Mouse (Mus musculus): ENCODE results near the gene Nlgn2. TPM values are rescaled to one million over a fixed set of nuclear protein-coding genes. Genes with fewer than 3 reads are reported as not detected.

Nlgn2 gene
- polyA plus RNA-seq, 1 experiment = 10.7 TPM

DNA sequence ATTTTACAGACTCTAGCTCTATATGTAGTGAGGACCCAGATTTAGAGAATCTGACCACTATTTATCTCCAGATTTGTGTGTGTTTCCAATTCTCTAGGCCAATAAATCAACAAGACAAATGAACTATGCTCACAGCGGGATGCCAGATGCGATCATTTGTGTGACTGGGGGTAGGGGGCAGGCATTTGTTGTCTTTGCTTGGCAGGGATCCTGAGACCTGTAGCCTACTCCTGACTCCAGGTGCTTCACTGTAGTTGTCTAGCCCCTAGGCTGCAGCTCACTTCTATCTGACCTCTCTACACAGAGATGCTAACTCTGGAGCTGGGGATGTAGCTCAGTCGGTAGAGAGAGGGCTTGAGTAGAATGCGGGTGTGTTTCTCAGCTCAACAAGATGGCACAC, 55.8 kb downstream of the Nlgn2 start:
- H3K79me3 ChIP-seq (ENCODE audit: low read depth) = no peaks in the 10 kb centered on the region
- TF ChIP-seq MAX (IDR thresholded peaks at IDR 0.05) = no peak
- TF ChIP-seq FOSL1 (IDR thresholded peaks at IDR 0.05; ENCODE audit: insufficient read depth, low read length, poor library complexity, severe bottlenecking) = no peak
- no peak for TF ChIP-seq MYOD1 (IDR thresholded peaks at IDR 0.05; ENCODE audit: control insufficient read depth, insufficient read length, low read depth)
- TF ChIP-seq USF1 (IDR thresholded peaks at IDR 0.05; ENCODE audit: low read depth) = no peak
- TF ChIP-seq CEBPB (IDR thresholded peaks at IDR 0.05; ENCODE audit: low read depth) = no peak
- no peak for TF ChIP-seq MYOG (IDR thresholded peaks at IDR 0.05; ENCODE audit: control insufficient read depth, extremely low read depth, insufficient read length)
- no peak for TF ChIP-seq CTCF (IDR thresholded peaks at IDR 0.05; ENCODE audit: control insufficient read depth, insufficient read depth, insufficient read length)
- H3K79me2 ChIP-seq (ENCODE audit: control insufficient read depth, insufficient read depth) = no peaks in the 10 kb centered on the region
- no peaks in the 10 kb centered on the region for H3K27me3 ChIP-seq (ENCODE audit: control insufficient read depth, insufficient read depth, insufficient read length)
- no peak overlapping the region for H3K4me3 ChIP-seq (ENCODE audit: insufficient read depth, poor library complexity, severe bottlenecking)
- no peak overlapping the region for H3ac ChIP-seq (ENCODE audit: control insufficient read depth, insufficient read length, low read depth)
- peaks cover 20% of the 10 kb centered on the region for H3K36me3 ChIP-seq (ENCODE audit: control insufficient read depth, insufficient read depth)

DNA sequence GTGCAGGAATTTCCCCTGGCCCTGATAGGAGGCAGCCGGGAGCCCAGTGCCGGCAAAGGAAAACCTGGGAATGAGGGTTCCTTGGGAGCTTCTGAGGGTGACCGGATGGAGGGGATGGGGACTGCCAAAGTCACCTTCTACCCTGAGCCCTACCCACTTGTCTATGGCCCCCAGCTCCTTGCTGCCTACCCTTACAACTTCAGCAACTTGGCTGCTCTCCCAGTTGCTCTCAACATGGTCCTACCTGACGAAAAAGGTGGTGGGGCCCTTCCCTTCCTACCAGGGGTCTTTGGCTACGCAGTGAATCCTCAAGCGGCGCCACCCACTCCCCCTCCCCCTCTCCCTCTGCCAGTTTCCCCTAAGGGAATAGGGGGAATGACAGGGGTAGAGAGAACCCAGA, 58.6 kb downstream of the Nlgn2 start:
- Histone ChIP-seq H3K36me3 (ENCODE audit: control insufficient read depth, insufficient read depth) (peaks cover 9% of the 10 kb centered on the region), H3K4me3 (ENCODE audit: insufficient read depth, poor library complexity, severe bottlenecking) (no peak overlapping the region), H3K27me3 (ENCODE audit: control insufficient read depth, insufficient read depth, insufficient read length) (no peaks in the 10 kb centered on the region), H3K79me3 (ENCODE audit: low read depth) (no peaks in the 10 kb centered on the region), H3ac (ENCODE audit: control insufficient read depth, insufficient read length, low read depth) (no peak overlapping the region), H3K79me2 (ENCODE audit: control insufficient read depth, insufficient read depth) (no peaks in the 10 kb centered on the region)
- no peak for TF ChIP-seq MAX (IDR thresholded peaks at IDR 0.05)

DNA sequence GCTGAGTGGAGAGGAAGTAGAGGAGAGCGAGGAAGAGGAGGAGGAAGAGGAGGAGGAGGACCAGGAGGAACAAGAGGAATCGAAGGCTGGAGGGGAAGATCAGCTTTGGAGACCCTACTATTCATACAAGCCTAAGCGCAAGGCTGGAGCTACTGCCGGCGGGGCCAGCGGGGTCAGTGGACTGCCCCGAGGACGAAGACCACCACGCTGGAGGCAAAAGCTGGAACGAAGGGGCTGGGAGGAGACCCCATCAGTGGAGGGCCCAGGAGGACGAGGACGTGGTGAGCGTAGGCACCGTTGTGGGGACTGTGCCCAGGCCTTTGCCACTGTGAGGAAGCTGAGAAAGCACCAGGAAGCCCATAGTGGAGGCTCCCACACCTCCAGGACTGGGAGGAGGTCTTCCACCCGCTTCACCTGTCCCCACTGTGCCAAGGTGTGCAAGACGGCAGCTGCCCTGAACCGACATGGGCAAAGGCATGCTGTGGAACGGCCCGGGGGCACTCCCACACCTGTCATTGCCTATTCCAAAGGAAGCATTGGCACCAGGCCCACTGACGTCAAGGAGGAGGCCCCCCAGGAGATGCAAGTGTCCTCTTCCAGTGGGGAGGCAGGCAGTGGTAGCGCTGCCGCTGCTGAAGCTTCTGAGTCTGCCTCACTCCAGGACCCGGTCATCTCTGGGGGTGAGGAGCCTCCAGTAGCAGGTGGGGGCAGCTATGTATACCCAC, 59.2 kb downstream of the Nlgn2 start:
- Histone ChIP-seq H3K79me2 (ENCODE audit: control insufficient read depth, insufficient read depth) (no peaks in the 10 kb centered on the region), H3ac (ENCODE audit: control insufficient read depth, insufficient read length, low read depth) (no peak overlapping the region), H3K36me3 (ENCODE audit: control insufficient read depth, insufficient read depth) (peaks cover 9% of the 10 kb centered on the region), H3K27me3 (ENCODE audit: control insufficient read depth, insufficient read depth, insufficient read length) (no peaks in the 10 kb centered on the region), H3K4me3 (ENCODE audit: insufficient read depth, poor library complexity, severe bottlenecking) (no peak overlapping the region), H3K79me3 (ENCODE audit: low read depth) (no peaks in the 10 kb centered on the region)
- TF ChIP-seq FOSL1 (IDR thresholded peaks at IDR 0.05; ENCODE audit: insufficient read depth, low read length, poor library complexity, severe bottlenecking) (no peak), USF1 (IDR thresholded peaks at IDR 0.05; ENCODE audit: low read depth) (no peak), MYOD1 (IDR thresholded peaks at IDR 0.05; ENCODE audit: control insufficient read depth, insufficient read length, low read depth) (no peak), CTCF (IDR thresholded peaks at IDR 0.05; ENCODE audit: control insufficient read depth, insufficient read depth, insufficient read length) (no peak), CEBPB (IDR thresholded peaks at IDR 0.05; ENCODE audit: low read depth) (no peak), MYOG (IDR thresholded peaks at IDR 0.05; ENCODE audit: control insufficient read depth, extremely low read depth, insufficient read length) (no peak)

DNA sequence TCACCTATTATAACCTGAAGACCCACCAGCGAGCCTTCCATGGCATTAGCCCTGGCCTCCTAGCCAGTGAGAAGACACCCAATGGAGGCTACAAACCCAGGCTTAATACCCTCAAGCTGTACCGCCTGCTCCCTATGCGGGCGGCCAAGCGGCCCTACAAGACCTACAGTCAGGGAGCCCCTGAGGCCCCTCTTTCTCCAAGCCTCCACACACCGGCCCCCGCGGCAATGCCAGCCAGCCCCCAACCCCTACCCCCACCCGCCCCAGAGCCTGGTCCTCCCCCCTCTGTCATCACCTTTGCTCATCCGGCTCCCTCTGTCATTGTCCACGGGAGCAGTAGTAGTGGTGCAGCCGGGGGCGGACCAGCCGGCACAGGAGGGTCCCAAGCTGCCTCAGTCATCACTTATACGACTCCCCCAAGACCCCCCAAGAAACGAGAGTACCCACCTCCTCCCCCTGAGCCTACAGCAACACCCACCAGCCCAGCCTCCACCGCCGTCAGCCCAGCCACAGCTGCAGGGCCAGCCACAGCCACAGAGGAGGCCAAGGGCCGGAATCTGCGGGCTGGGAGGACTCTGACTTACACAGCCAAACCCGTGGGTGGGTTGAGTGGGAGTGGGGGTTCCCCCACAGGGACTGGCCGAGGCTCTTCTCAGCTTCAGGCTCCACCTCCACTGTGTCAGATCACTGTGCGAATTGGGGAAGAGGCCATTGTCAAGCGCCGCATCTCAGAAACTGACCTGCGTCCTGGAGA, 59.9 kb downstream of the Nlgn2 start:
- peaks cover 5% of the 10 kb centered on the region for H3K36me3 ChIP-seq (ENCODE audit: control insufficient read depth, insufficient read depth)
- TF ChIP-seq MYOD1 (IDR thresholded peaks at IDR 0.05; ENCODE audit: control insufficient read depth, insufficient read length, low read depth) (no peak), CTCF (IDR thresholded peaks at IDR 0.05; ENCODE audit: control insufficient read depth, insufficient read depth, insufficient read length) (no peak), MYOG (IDR thresholded peaks at IDR 0.05; ENCODE audit: control insufficient read depth, extremely low read depth, insufficient read length) (no peak), CEBPB (IDR thresholded peaks at IDR 0.05; ENCODE audit: low read depth) (no peak), FOSL1 (IDR thresholded peaks at IDR 0.05; ENCODE audit: insufficient read depth, low read length, poor library complexity, severe bottlenecking) (no peak), MAX (IDR thresholded peaks at IDR 0.05) (no peak), USF1 (IDR thresholded peaks at IDR 0.05; ENCODE audit: low read depth) (no peak)
- no peak overlapping the region for H3ac ChIP-seq (ENCODE audit: control insufficient read depth, insufficient read length, low read depth)
- no peak overlapping the region for H3K4me3 ChIP-seq (ENCODE audit: insufficient read depth, poor library complexity, severe bottlenecking)
- no peaks in the 10 kb centered on the region for H3K27me3 ChIP-seq (ENCODE audit: control insufficient read depth, insufficient read depth, insufficient read length)
- no peaks in the 10 kb centered on the region for H3K79me2 ChIP-seq (ENCODE audit: control insufficient read depth, insufficient read depth)
- no peaks in the 10 kb centered on the region for H3K79me3 ChIP-seq (ENCODE audit: low read depth)

DNA sequence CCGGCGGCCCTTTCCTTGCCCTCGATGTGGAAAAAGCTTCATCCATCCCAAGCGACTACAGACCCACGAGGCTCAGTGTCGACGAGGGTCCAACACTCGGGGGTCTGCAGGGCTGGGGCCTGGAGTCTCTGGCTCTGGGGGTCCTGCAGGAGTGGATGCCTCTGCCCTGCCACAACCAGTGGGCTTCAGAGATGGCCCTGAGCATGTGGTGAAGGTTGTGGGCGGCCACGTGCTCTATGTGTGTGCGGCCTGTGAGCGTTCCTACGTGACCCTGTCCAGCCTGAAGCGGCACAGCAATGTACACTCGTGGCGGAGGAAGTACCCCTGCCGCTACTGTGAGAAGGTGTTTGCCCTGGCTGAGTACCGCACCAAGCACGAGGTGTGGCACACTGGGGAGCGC, 61.1 kb downstream of the Nlgn2 start:
- Histone ChIP-seq H3K36me3 (ENCODE audit: control insufficient read depth, insufficient read depth) (no peaks in the 10 kb centered on the region), H3K27me3 (ENCODE audit: control insufficient read depth, insufficient read depth, insufficient read length) (no peaks in the 10 kb centered on the region), H3K79me2 (ENCODE audit: control insufficient read depth, insufficient read depth) (no peaks in the 10 kb centered on the region), H3K4me3 (ENCODE audit: insufficient read depth, poor library complexity, severe bottlenecking) (no peak overlapping the region), H3K79me3 (ENCODE audit: low read depth) (no peaks in the 10 kb centered on the region), H3ac (ENCODE audit: control insufficient read depth, insufficient read length, low read depth) (no peak overlapping the region)
- TF ChIP-seq MYOG (IDR thresholded peaks at IDR 0.05; ENCODE audit: control insufficient read depth, extremely low read depth, insufficient read length) (no peak), MAX (IDR thresholded peaks at IDR 0.05) (no peak), CEBPB (IDR thresholded peaks at IDR 0.05; ENCODE audit: low read depth) (no peak), USF1 (IDR thresholded peaks at IDR 0.05; ENCODE audit: low read depth) (no peak), FOSL1 (IDR thresholded peaks at IDR 0.05; ENCODE audit: insufficient read depth, low read length, poor library complexity, severe bottlenecking) (no peak), CTCF (IDR thresholded peaks at IDR 0.05; ENCODE audit: control insufficient read depth, insufficient read depth, insufficient read length) (no peak), MYOD1 (IDR thresholded peaks at IDR 0.05; ENCODE audit: control insufficient read depth, insufficient read length, low read depth) (no peak)

All from C2C12 (cell line).